Mouse (Mus musculus) retina, postnatal 7 days (tissue): Measurements from ENCODE around the gene Btd.
"Not testable (repeated sequence)": the region's sequence is repeated elsewhere in the genome, so short reads cannot be mapped to it uniquely, and the experiment has no call there.

Experiments
- DNase-seq: peaks from one replicate; pipeline ENCODE4 v3.0.0-alpha.2; 2012; ENCODE audit warnings: low read depth, low spot score

The Btd gene

DNA sequence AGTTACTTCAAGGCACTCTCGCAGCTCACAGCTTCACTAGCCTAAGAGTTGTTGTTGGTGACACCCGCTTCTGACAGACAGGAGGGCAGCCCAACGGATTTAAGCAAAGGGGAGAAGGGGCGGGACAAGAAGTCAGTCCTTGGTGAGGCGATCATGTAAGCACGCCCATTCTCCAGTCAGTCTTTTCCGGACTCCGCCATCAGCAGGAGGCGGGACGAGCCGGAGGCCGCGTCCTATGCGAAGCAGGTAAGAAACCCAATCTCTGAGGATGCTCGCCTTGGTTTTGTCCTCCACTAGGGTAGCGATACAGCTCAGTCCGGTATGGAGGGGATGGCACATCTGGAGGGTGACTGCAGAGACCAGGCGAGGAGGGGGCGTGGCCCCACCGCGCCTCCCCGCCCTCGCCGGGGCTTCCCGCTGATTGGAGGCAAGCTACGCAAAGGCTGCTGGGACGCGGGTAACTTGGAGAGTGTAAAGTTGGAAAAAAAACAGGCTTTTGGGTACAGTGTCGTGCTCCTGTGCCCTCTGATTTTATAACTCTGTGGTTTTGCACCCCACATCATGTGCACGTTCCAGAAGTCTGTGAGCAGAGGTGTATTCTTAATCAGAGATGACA lies at the start of gene Btd, which contains the start of gene Hacl1:
Gene Btd (plus strand): TSS at position 139 of the 616 bp plus-strand sequence.
Gene Hacl1 (minus strand): TSS at position 397 of the 616 bp plus-strand sequence.
- peak; percentile 74 for DNase-seq

DNA sequence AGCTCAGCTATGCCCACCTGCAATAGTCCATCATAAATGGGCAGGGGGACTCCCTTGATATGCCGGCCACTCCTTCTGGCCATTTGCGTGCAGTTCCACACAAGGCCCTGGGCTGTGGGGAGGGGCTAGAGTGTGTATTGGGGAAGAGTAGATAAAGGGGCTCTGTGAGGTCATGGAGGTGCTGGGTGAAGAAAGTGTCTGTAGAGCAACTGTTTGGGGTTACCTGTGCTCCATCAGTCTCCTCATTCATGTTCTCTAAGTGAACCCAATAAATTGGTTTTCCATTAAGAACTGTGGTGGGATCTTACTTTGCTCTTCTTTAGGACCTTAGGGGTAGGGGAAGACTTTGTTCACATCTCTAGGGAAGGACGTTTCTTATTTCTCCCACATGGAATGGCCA lies 49.6 kb upstream of the Btd start, which contains the start of gene Colq:
Gene Colq (minus strand): TSS at position 101 of the 400 bp plus-strand sequence.
- no peak for DNase-seq

DNA sequence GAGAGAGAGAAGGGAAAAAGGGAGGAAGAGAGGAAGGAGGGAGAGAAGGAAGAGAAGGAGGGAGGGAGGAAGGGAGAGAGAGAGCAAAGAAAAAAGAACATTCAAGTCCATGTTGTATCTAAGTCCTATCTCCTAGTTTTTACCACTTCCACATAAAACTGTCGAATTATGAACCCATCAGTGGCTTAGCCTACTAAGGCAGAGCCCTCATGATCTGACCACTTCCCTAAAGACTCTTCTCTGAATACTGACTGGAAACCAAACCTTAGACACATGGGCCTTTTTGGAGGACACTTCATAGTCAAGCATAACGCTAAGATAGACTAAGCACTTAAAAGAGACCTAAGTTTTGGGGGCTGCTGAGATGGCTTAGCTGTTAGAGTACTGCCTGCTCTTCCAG lies 47.8 kb upstream of the Btd start:
- no peak for DNase-seq

DNA sequence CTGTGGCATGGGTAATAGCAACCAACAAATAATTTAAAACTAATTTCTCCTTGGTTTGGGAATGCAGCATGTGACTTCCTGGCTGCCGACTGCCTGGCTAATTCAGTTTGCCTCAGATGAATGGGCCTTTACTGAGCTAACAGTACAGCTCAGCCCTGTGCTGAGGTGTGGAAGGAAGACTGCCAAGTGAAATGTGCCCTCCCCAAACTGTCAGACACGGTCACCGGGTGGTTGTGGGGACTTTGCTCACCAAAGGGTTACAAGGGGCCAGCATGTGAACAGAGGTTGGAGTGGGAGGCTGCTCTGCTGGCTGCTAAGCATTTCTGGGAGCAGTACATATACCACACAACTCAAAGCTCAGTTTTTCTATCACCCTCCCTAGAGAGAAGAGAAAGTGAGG lies 46.1 kb upstream of the Btd start:
- no peak for DNase-seq

DNA sequence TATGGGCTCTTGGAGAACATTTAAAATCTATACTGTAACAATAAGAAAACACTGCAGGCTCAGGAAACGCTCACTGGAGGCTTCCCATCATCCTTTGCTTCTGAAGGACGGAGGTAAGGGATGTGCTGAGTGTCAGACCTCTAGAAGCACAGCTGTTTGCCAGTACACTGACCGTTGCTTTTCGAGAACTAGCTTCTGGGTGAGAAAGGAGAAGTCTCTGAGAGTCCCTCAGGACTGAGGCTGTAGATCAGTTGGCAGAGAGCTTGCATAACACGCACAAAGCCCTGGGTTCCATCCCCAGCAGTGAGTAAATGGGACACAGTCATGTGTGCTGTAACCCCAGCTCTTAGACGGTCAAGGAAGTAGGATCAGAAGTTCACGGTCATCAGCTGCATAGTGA lies 44.4 kb upstream of the Btd start:
- no peak for DNase-seq

DNA sequence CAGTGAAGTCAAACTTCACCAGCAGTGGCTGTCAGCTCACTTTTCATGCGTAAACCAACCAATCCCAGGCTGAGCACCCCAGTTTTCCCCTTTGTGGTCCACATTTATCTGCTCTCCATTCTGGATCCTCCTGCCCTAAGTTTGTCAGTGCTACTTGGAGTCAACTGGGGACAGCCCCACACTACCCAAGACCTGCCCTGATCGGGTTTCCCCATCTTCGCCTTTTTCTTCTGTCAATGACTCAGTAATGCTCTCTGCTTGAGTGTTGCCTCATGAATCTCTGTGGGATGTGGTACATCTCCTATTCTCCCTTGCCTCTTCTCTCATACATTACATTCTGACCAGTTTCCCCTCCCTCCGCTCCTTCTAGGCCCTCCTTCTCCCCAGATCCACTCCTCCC lies 43.4 kb upstream of the Btd start:
- no peak for DNase-seq

DNA sequence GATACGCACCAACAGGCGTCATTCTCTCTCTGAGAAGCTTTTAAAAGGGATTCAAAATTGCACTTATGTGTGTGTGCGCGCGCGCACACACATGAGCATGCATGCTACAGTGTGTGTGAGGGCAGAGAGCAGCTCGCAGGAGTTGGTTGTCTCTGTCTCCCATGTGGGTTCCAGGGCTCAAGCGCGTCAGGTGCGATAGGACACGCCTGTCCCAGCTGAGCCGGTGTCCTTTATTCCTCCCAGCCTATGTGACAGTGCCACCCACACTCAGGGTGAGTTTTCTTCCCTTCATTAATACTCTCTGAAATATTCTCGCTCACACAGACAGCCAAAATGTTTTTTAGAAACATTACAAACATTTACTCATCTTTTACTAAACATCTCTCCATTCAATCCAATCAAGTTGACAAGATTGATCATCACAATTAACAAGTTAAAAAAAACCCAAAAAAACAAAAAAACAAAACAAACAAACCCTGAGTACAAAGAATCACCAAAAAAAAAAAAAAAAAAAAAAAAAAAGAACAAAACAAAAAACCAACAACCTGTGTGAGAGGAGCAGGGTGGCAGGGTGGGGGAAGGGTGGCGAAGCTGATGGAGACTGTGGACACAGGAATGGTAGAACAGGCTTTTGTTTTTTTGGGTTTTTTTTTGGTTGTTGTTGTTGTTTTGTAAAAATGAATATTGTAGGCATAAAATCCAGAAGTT lies 38.8 kb upstream of the Btd start:
- no peak for DNase-seq

DNA sequence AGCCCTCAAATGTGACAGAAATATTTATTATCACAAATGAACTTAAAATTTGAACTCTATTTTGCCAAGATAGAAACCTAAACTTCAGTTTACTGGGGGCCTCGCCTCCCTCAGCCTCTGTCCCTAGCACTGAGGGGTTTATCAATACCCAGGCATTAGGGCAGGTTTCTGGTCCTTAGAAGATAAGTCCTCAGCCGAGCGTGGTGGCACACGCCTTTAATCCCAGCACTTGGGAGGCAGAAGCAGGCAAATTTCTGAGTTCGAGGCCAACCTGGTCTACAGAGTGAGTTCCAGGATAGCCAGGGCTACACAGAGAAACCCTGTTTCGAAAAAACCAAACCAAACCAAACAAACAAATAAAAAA lies 38.2 kb upstream of the Btd start:
- not testable (repeated sequence) for DNase-seq

DNA sequence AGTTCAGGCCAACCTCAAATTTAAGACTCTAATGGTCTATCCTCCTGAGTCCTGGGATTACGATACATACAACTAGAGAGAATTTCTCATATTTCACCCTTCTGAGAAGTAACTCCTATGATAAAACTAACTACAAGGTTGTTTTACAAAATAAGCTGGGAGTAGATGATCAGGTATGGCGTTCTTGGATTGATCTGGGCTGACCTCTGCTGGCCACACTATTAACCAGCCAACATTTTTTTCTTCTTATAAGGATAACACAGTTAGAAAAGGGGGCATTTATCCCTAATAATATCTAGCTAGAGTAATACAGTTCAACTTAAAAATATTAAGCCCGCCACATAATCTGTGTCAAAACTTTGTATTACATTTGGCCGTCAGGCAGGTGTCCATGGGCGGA lies 35.9 kb upstream of the Btd start:
- no peak for DNase-seq

DNA sequence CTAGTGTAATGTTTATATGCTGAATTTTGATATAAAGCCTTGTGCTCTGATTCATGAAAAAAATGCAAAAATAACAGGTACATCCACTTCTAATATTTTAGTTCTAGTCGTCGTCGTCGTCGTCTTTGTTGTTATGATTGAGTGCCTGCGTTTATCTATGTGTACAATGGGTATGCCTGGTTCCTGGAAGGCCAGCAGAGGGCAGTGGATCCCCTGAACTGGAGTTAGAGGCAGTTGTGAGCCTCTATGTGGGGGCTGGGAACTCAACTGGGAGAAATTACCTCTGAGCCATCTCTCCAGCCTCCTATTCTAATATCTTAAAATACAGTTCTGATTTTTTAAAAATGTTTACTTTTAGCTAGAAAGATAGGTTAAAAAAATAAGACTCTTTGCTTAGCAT lies 35.3 kb upstream of the Btd start:
- no peak for DNase-seq

DNA sequence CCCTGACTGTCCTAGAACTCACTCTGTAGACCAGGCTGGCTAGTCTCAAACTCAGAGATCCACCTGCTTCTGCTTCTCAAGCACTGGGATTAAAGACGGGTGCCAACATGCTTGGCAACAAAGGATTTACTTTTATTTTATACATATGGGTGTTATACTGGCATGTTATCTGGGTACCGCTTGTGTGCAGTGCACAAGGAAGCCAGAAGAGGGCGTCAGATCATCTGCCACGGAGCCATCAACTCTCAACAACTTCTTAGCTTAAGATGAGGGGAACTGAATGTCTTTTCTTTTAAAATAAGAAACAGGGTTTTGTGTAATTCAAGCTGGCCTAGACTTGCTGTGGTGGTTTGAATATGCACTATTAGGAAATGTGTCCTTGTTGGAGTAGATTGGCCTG lies 28.8 kb upstream of the Btd start:
- DNase-seq = no peak

DNA sequence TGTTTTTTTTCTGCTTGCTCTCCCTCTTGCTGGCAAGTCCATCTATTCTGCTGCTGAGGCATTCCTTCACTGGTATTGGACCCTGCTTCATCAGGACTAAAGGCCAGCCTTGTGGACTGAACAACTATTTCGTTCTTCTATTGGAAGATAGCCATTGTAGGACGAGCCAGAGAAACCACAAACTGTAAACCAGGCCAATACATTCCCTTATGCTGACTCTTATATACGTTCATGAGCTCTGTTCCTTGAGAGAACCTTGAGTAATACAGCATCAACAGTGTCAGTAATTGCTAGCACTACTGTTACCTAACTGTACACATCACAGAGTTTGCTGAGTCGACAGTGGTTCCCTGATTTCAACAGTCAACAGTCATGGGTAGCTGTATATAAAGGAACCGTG lies 27.2 kb upstream of the Btd start:
- DNase-seq = no peak

DNA sequence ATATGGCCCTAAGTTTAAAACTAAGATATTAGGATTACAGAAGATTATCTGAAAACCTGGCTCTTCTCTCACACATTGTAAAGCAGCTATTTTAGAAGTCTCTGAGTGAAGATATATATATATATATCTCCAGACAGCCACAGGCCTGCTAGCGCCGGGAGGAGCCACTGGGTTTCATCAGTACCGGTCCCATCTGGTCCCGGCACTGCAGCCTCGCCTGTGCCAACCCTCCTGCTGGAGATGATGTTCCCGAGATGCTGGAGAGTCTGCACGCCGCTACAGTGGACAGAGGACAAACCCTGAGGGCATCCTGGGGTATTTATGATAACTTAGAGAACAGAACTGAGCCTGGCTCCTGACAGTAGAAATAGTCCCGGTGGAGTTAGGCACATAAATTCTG lies 23.6 kb upstream of the Btd start:
- DNase-seq = no peak

DNA sequence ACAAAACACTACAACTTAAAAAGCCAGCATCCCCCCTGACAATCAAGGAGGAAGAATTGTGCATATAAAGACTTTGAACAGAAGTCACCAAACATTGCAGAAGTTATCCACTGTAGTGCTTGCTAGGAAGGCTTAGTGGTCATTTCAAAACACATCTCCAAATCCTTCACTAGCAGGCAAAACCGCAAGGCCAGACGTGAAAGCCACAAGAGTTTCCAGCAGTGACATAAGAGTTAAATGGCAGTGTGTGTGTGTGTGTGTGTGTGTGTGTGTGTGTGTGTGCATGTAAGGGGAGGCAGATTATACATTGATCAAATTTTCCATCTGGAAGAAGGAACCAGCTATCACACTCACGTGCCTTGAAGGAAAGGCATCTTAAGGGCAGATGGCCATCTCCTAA lies 22.8 kb upstream of the Btd start:
- no peak for DNase-seq

DNA sequence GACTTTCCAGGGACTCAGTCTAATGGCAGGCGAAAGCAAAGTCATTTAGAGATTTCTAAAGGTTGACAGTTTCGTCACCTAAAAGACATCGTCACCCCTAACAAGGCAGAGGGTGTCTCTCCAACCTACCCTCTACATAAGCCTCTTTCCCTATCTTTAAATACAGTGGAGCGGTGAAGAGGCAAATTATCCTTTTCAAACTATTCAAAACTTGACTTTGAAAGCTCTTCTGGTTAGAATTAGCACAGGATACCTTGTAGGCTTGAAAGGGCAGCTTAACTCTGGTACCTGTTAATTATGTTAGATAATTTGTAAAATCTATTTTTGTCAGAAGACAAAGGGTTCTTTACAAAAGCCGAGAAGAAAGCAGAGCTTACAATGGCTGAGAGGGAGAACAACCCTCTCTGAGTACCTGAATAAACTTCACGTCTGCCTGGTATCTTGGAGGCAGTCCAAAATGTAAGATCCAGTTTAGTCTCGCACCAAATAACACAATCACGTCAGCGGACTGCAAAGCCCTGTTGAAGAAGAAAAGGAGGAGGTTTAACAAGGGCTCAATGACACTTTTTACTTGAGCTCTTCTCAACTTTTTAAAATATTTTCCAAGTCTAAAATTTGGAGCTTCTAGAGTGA lies 20.1 kb upstream of the Btd start:
- DNase-seq = no peak

DNA sequence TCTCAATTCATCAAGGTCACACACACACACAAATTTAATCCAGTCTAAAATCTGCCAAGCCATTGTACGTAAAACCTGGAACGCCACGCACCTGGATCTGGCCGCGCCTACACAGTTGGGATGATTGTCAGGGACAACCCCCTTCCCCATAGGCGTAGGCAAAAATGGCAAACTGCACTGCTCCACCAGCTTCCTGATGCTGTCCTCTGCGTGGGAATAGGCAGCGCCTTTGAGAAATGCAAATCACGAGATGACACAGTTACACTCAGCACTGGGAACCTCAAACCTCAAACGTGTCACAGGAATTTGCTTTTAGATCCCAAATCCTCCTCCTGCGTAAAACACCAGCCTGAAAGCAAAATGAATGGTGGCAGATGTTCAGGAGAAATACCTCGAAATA lies 18.1 kb upstream of the Btd start:
- no peak for DNase-seq

DNA sequence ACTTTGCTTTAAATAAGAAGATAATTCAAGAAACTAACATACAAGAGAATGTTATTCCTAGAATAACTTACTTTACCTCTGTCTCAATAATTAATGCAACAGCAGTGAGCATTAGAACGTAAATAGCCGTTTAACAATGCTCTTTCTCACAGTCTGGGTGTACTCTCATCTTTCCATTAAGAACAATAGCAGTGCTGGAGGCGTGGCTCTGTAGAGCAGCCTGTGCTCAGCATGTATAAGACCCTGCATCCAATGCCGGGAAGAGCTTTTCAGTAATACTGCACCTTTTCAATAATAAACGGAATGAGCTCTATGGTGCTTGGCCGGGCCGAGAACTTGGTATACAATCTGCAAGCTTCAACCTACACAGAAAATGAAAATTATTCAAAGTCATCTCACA lies 10.2 kb upstream of the Btd start:
- DNase-seq = no peak

DNA sequence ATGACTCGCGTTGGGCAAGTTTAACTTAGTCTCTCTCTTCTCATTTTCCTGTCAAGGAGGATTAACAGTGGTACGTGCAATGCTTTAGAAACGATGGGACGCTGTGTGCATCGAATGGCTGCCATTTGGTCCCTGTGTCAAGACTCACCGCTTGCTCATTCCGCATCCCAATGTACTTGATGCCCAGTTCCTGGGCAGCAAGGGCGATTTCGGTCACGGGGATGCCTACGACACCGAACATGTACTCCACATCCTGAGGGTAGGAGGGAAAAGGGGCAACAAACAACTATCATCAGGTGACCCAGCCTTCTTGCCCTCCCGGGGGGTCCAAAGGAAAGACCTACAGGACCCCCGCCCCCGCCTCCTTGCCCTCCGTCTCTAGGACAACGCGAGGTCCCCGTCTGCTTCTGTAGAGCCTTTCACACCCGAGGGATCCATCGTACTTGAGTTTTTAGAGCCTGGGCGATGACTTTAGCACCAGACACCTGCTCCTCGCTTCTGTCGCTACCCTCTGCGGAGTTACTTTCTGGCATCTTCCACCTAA lies 410 bp upstream of the Btd start, which contains the start of gene Gm49387:
Gene Gm49387 (minus strand): TSS at position 533 of the 544 bp plus-strand sequence.
- DNase-seq = no peak

DNA sequence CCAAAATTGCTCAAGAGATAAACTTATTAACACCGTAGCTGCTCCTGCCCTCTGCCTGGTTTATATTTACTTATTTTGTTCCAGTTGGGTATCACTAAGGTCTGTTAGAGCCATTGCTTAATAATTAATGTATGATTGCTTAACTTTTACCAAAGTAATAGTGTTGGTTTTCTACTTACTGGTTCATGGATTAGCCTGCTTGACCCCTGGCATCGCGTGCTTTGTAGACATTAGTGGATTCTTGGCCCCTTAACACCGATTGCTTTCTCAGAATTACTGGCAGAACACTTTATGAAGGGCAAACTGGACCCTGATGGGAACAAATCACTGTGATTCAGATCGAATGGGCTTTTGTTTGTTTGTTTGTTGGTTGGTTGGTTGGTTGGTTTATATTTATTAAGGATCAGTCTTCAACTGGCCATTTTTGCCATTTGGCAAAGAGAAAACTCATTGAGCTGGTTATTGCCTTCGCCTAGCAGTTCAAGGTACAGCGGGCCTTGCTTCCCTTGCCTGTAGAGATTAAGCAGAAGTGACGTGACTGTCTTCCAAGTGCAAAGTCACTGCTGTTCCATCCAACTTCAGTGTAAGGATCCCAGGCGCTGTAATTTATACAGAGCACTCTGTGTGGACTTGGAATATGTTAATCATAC lies 803 bp downstream of the Btd start:
- DNase-seq = no peak

DNA sequence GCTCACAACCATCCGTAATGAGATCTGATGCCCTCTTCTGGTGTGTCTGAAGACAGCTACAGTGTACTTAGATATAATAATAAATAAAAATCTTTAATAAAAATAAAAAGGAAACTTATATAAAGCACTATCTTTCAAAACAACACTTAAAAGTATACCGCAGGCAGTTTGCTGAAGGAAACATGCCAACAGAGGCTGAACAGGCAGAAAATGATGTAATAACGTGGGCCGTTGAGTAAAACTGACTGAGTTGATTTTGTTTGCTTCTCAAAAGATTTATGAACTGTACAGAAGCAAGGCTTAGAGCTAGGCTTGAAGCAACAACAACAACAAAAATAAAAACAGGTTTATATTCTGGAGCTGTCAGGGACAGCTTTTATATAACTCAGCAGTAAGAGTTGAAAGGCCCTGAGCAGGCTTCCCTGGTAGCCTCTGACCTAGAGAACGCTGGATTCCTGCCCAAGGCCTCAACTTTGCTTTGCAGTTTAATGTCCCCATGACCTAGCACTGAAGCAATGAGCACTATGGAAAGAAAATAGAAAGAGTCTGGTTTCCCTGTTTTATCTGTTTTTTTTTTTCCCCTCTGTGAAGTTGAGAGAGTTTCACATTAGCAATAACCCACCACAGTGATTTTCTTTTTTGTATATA lies 3.5 kb downstream of the Btd start:
- DNase-seq = no peak

DNA sequence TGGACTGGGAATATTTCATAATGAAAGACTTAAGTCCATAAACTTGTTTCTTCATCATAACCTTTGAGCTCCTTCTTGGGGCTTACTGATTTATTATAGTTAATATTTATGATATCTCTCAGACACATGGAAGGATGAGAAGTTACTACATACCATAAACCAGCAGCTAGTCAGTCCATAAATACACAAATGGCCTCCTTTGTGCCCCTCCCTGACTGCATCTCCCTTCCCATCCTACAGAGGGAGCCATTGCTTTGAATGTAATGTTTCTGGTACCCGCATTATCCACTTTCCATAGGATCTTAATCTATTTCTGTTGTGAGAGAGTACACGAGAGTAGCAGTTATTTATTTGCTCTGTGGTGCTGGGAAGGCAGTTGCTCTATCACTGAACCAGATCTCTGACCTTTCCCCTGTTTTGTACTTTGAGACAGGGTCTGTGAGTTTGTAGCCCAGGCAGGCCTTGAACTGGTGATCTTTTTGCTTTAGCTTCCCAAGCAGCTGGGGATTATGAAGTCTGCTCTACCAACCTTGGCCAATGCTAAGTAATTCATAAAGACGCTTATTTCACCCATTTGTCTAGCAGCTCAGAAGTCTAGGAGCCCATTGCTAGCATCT lies 4.2 kb downstream of the Btd start:
- DNase-seq = no peak
